Mouse (Mus musculus): ENCODE results near the gene Mrpl41. TPM values are rescaled to one million over a fixed set of nuclear protein-coding genes. Genes with fewer than 3 reads are reported as not detected.

Mrpl41 gene
- 10 to 100 TPM; 70.3 to 76.3 TPM for total RNA-seq (2021)
- long read RNA-seq, experiment 1, transcript Mrpl41-201 (2 exons, 776 nt) = major isoform, 22 of 31 reads
- long read RNA-seq, experiment 1, partial matches to known transcripts = 0 of 31 reads
- long read RNA-seq, experiment 1, other reads (novel, unspliced or antisense) = 9 of 31 reads
- long read RNA-seq, experiment 2, transcript Mrpl41-201 (2 exons, 776 nt) = major isoform, 18 of 26 reads
- long read RNA-seq, experiment 2, partial matches to known transcripts = 0 of 26 reads
- long read RNA-seq, experiment 2, other reads (novel, unspliced or antisense) = 8 of 26 reads

DNA sequence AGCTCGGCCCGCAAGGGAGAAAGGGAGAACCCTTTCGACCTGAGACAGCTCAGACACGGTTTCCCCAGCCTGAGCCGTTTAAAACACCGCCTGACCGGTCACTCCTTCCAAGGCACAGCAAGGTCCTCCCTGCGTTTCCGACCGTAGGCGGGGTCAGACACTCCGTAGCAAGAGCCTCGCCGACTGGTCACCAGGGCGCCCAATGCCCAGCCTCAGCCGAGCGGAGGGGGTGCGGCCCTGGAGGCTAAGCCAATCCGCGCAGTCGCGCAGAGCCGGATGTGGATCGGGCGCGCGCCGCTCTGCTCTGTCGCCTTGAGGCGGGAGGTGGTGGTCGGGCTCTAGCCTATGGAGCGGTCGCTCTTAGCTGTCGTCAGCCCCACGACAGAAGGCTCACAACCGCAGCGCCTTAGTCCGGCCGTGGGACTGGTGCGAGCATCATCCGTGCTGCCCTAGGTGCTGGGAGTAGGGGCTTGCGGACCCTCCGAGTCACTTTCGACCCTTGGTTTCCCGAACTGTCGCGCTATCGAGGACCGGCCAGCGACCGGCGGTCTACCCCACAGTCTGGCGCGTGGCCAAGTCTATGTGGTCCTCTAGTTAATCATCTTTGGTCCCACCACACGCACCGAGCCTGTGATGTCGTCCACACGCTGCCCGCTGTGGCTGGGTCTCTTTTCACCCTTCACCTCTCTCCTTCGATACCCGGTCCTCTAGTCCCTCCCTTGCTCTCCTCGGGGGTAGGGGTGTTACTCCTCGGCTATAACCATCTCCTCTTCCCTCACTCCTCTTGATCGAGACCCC lies at the start of gene Mrpl41:
Gene Mrpl41 (minus strand): TSS at position 193 of the 798 bp plus-strand sequence.
- intact Hi-C loops (cut with DNase I) = loop anchor here (5.0 kb wide), 1 partner anchor 77 kb away; the partner anchor contains the start of gene Nsmf
- peak; percentile 96 for DNase-seq (ENCODE audit: extremely low spot score in 1 of 2, low spot score in 2 of 2)
- no peak for TF ChIP-seq CTCF (IDR thresholded peaks at IDR 0.05)
- Histone ChIP-seq H3K4me3 (peak within 1 kb of the TSS; percentile 58), H3K27ac (peak within 1 kb of the TSS; percentile 83)

GRCm38 (mm10) chr2:25022678-25023077 lies 47.8 kb upstream of the Mrpl41 start:
- intact Hi-C loops (cut with DNase I) = no loop called here
- no peak overlapping the region for H3K4me3 ChIP-seq

DNA sequence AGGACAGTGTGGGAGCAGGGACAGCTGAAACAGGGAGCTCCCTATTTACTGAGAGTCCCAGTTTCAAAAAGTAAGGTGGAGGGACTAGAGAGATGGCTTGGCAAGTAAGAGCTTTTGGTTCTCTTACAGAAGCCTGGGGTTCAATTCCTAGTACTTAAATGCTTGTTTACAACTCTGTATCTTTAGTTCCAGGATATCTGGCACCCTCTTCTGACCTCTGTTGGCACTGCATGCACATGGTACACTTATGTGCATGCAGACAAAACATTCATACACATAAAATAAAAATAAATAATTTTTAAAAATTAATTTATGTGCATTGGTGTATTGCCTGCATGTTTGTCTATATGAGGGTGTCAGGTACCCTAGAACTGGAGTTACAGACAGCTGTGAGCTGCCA lies 33.4 kb upstream of the Mrpl41 start:
- no peak; the same call in 1 of the 2 replicates for TF ChIP-seq CTCF (IDR thresholded peaks at IDR 0.05)
- intact Hi-C loops (cut with DNase I) = no loop called here
- Histone ChIP-seq H3K27ac (no peak overlapping the region), H3K4me3 (no peak overlapping the region)
- no peak for DNase-seq (ENCODE audit: extremely low spot score in 1 of 2, low spot score in 2 of 2)

More at GRCm38 (mm10) chr2:25022678-25023077, 47.8 kb upstream of the Mrpl41 start:
- peak; percentile 24; the same call in 1 of the 2 replicates for TF ChIP-seq CTCF (IDR thresholded peaks at IDR 0.05)
- H3K27ac ChIP-seq = no peak overlapping the region
- DNase-seq (ENCODE audit: extremely low spot score in 1 of 2, low spot score in 2 of 2) = no peak

- no peak for TF ChIP-seq CTCF (IDR thresholded peaks at IDR 0.05)
- intact Hi-C loops (cut with DNase I) = no loop called here
- no peak overlapping the region for H3K27ac ChIP-seq
- no peak for DNase-seq (ENCODE audit: extremely low spot score in 1 of 2, low spot score in 2 of 2)
- no peak overlapping the region for H3K4me3 ChIP-seq
Observed at GRCm38 (mm10) chr2:25006767-25007166, 31.9 kb upstream of the Mrpl41 start.

DNA sequence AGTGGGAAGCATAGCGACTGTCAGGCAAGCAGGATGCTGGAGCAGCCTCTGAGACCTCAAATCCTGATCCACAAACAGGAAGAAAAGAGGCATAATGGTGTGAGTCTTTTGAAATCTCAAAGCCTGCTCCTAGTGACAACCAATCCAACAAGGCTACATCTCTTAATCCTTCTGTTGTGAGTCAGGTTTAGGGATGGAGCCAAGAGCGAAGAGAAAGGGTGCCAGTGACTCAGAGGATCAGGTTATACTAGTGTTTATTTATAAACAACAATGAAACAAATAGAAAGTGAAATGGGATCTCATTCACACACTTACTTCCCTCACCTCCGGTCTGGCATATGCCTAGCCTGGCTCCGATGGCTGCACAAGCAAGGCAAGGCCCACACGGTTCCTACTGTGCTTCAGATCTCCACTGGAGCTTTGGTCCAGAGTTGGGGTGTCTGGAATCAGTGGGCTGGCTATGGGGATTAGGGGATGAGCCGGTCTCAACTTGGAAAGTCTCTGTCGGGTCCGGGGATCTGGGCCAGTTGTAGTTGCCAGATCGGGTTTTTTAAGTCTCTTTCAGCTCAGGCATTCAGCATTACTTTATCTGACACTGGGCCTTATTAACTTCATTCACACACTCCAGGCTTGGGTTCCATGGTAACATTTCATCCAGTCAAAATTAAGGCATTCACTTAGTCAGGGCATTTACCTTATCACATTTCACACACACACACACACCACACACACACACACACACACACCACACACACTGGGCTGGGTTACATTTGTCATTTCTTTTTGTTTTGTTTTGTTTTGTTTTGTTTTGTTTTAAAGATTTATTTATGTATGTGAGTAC lies 29.3 kb upstream of the Mrpl41 start:
- DNase-seq (ENCODE audit: extremely low spot score in 1 of 2, low spot score in 2 of 2) = no peak
- intact Hi-C loops (cut with DNase I) = no loop called here
- H3K27ac ChIP-seq = no peak overlapping the region
- TF ChIP-seq CTCF (IDR thresholded peaks at IDR 0.05) = no peak
- H3K4me3 ChIP-seq = no peak overlapping the region

- DNase-seq (ENCODE audit: extremely low spot score in 1 of 2, low spot score in 2 of 2) = no peak
- intact Hi-C loops (cut with DNase I) = no loop called here
- Histone ChIP-seq H3K4me3 (no peak overlapping the region), H3K27ac (no peak overlapping the region)
- TF ChIP-seq CTCF (IDR thresholded peaks at IDR 0.05) = peak; percentile 63
Observed at GRCm38 (mm10) chr2:25000544-25001235, 25.8 kb upstream of the Mrpl41 start.

- intact Hi-C loops (cut with DNase I) = no loop called here
- no peak for DNase-seq (ENCODE audit: extremely low spot score in 1 of 2, low spot score in 2 of 2)
- TF ChIP-seq CTCF (IDR thresholded peaks at IDR 0.05) = no peak
- Histone ChIP-seq H3K4me3 (no peak overlapping the region), H3K27ac (no peak overlapping the region)
Observed at GRCm38 (mm10) chr2:24996471-24996870, 21.6 kb upstream of the Mrpl41 start.

GRCm38 (mm10) chr2:24995332-24995731 lies 20.4 kb upstream of the Mrpl41 start:
- Histone ChIP-seq H3K4me3 (no peak overlapping the region), H3K27ac (no peak overlapping the region)
- intact Hi-C loops (cut with DNase I) = no loop called here
- peak in 1 of 2 experiments; percentile 42 for DNase-seq (ENCODE audit: extremely low spot score in 1 of 2, low spot score in 2 of 2)
- TF ChIP-seq CTCF (IDR thresholded peaks at IDR 0.05) = no peak

DNA sequence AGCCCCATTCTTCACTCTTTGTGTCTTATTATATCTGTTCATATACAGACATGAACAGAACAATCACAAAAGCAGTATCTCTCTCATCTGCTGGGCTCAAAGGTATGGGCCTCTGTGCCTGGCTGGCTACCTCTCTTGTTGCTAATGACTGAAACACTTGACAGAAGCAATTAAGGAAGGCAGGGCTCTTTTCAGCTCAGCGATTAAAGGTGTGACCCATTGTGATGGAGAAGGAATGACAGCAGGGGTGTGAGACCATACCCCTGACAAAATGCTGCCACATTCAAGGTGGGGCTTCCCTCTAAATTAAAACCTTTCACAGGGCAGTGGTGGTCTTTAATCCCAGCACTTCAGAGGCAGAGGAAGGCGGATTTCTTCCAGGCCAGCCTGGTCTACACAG lies 12.9 kb upstream of the Mrpl41 start:
- intact Hi-C loops (cut with DNase I) = no loop called here
- Histone ChIP-seq H3K27ac (no peak overlapping the region), H3K4me3 (no peak overlapping the region)
- no peak for TF ChIP-seq CTCF (IDR thresholded peaks at IDR 0.05)
- no peak for DNase-seq (ENCODE audit: extremely low spot score in 1 of 2, low spot score in 2 of 2)

GRCm38 (mm10) chr2:24976960-24977359 lies 2.1 kb upstream of the Mrpl41 start:
- H3K27ac ChIP-seq = peak overlapping the region; percentile 7; the same call in 1 of the 2 replicates
- no peak for TF ChIP-seq CTCF (IDR thresholded peaks at IDR 0.05)
- H3K4me3 ChIP-seq = no peak overlapping the region

More at GRCm38 (mm10) chr2:24976960-24977359, 2.1 kb upstream of the Mrpl41 start:
- intact Hi-C loops (cut with DNase I) = loop anchor here (5.0 kb wide), 1 partner anchor 75 kb away; the partner anchor contains the start of gene Nsmf
- no peak for DNase-seq (ENCODE audit: extremely low spot score in 1 of 2, low spot score in 2 of 2)
